Mouse (Mus musculus): ENCODE measurements around the gene Cmip. TPM values are rescaled to one million over a fixed set of nuclear protein-coding genes. Genes with fewer than 3 reads are reported as not detected.
"Not testable (repeated sequence)": the region's sequence is repeated elsewhere in the genome, so short reads cannot be mapped to it uniquely, and the experiment has no call there.

Cmip gene
- polyA plus RNA-seq, 1 experiment from 2014 or later: 39.9 TPM

GRCm38 (mm10) chr8:117412232-117412631 lies 155.4 kb downstream of the Cmip start:
- no peak for DNase-seq (ENCODE audit: low spot score)

- DNase-seq (ENCODE audit: low spot score): no peak
Observed at GRCm38 (mm10) chr8:117417830-117418229, 161.0 kb downstream of the Cmip start.

GRCm38 (mm10) chr8:117420841-117421534 lies 164.1 kb downstream of the Cmip start:
- DNase-seq (ENCODE audit: low spot score): no peak

- no peak for DNase-seq (ENCODE audit: low spot score)
Observed at GRCm38 (mm10) chr8:117421838-117422237, 165.0 kb downstream of the Cmip start.

- no peak for DNase-seq (ENCODE audit: low spot score)
Observed at GRCm38 (mm10) chr8:117422343-117422742, 165.5 kb downstream of the Cmip start.

- no peak for DNase-seq (ENCODE audit: low spot score)
Observed at GRCm38 (mm10) chr8:117423029-117423428, 166.2 kb downstream of the Cmip start.

GRCm38 (mm10) chr8:117427816-117428215 lies 171.0 kb downstream of the Cmip start:
- DNase-seq (ENCODE audit: low spot score): not testable (repeated sequence)

GRCm38 (mm10) chr8:117428524-117429162 lies 171.8 kb downstream of the Cmip start:
- no peak for DNase-seq (ENCODE audit: low spot score)

- no peak for DNase-seq (ENCODE audit: low spot score)
Observed at GRCm38 (mm10) chr8:117430624-117431023, 173.8 kb downstream of the Cmip start.

GRCm38 (mm10) chr8:117431554-117431953 lies 174.7 kb downstream of the Cmip start:
- DNase-seq (ENCODE audit: low spot score): peak; percentile 8

GRCm38 (mm10) chr8:117432111-117432510 lies 175.2 kb downstream of the Cmip start:
- peak; percentile 64 for DNase-seq (ENCODE audit: low spot score)

GRCm38 (mm10) chr8:117433968-117434367 lies 177.1 kb downstream of the Cmip start:
- DNase-seq (ENCODE audit: low spot score): no peak

GRCm38 (mm10) chr8:117436786-117437185 lies 179.9 kb downstream of the Cmip start:
- no peak for DNase-seq (ENCODE audit: low spot score)

GRCm38 (mm10) chr8:117437616-117438015 lies 180.8 kb downstream of the Cmip start:
- no peak for DNase-seq (ENCODE audit: low spot score)

- DNase-seq (ENCODE audit: low spot score): no peak
Observed at GRCm38 (mm10) chr8:117440317-117440716, 183.5 kb downstream of the Cmip start.

GRCm38 (mm10) chr8:117440759-117441158 lies 183.9 kb downstream of the Cmip start:
- no peak for DNase-seq (ENCODE audit: low spot score)

GRCm38 (mm10) chr8:117445507-117445906 lies 188.6 kb downstream of the Cmip start:
- no peak for DNase-seq (ENCODE audit: low spot score)

GRCm38 (mm10) chr8:117446344-117446997 lies 189.6 kb downstream of the Cmip start:
- DNase-seq (ENCODE audit: low spot score): no peak

- DNase-seq (ENCODE audit: low spot score): no peak
Observed at GRCm38 (mm10) chr8:117451072-117451471, 194.2 kb downstream of the Cmip start.

- DNase-seq (ENCODE audit: low spot score): no peak
Observed at GRCm38 (mm10) chr8:117453974-117454373, 197.1 kb downstream of the Cmip start.

- DNase-seq (ENCODE audit: low spot score): no peak
Observed at GRCm38 (mm10) chr8:117454516-117455116, 197.8 kb downstream of the Cmip start.

GRCm38 (mm10) chr8:117455701-117456100 lies 198.8 kb downstream of the Cmip start:
- DNase-seq (ENCODE audit: low spot score): no peak
